Mouse (Mus musculus): Measurements from ENCODE around the gene Xxylt1. TPM values are rescaled to one million over a fixed set of nuclear protein-coding genes. Genes with fewer than 3 reads are reported as not detected.

The Xxylt1 gene
- total and polyA plus RNA-seq, 3 experiments, result 21.5 to 45.7 (median 35.1) TPM

- Histone ChIP-seq H3K4me3 (replicated peaks in 1 of 3; ENCODE audit: low read depth in 2 of 3, low read length in 2 of 3, poor library complexity in 1 of 3) (no peak overlapping the region), H3K9ac (ENCODE audit: insufficient read depth, low read depth) (no peak overlapping the region), H3K27me3 (replicated peaks) (no peaks in the 10 kb centered on the region), H3K4me2 (ENCODE audit: insufficient read depth, low read depth, poor library complexity, severe bottlenecking) (no peak overlapping the region), H3K36me3 (replicated peaks in 1 of 2; ENCODE audit: control insufficient read depth in 1 of 2, insufficient read depth in 1 of 2, low read length in 1 of 2) (peaks cover 0 to 24% of the 10 kb centered on the region in 2 experiments), H3K27ac (ENCODE audit: insufficient read depth, low read depth) (no peak overlapping the region), H3K4me1 (ENCODE audit: control insufficient read depth in 1 of 2, insufficient read depth in 2 of 2) (peaks cover 7 to 49% of the 10 kb centered on the region in 2 experiments; a peak in 3 of 4 replicates), H3K79me2 (replicated peaks; ENCODE audit: control insufficient read depth, extremely low read depth, insufficient read depth, poor library complexity, severe bottlenecking) (no peaks in the 10 kb centered on the region), H3K9me3 (replicated peaks; ENCODE audit: low read length) (no peaks in the 10 kb centered on the region)
- dilution Hi-C loops (cut with MboI; ENCODE audit: extremely low pct_ligation_motif_present, extremely low pct_unique_long_range_greater_than_20kb, low sequenced_read_pairs), result no loop called here
- TF ChIP-seq MEF2A (IDR thresholded peaks at IDR 0.05; ENCODE audit: borderline replicate concordance, low read depth, low read length) (no peak), CTCF (conservative IDR thresholded peaks at IDR 0.05 in 1 of 2, IDR thresholded peaks at IDR 0.05 in 1 of 2; ENCODE audit: low read depth in 2 of 2, low read length in 2 of 2) (no peak), MXI1 (IDR thresholded peaks at IDR 0.05; ENCODE audit: low read depth, low read length) (no peak), RCOR1 (conservative IDR thresholded peaks at IDR 0.05; ENCODE audit: low read depth, low read length) (no peak), UBTF (IDR thresholded peaks at IDR 0.05; ENCODE audit: low read depth, low read length) (no peak), USF2 (conservative IDR thresholded peaks at IDR 0.05; ENCODE audit: low read depth, low read length) (no peak), TBP (conservative IDR thresholded peaks at IDR 0.05; ENCODE audit: low read depth, low read length) (no peak), IRF4 (IDR thresholded peaks at IDR 0.05; ENCODE audit: low read depth, low read length) (no peak), MAX (IDR thresholded peaks at IDR 0.05; ENCODE audit: low read length) (no peak), RAD21 (IDR thresholded peaks at IDR 0.05; ENCODE audit: low read depth, low read length) (no peak), CHD1 (IDR thresholded peaks at IDR 0.05; ENCODE audit: low read depth, low read length) (no peak), ZNF384 (IDR thresholded peaks at IDR 0.05; ENCODE audit: low read depth, low read length) (no peak), JUN (IDR thresholded peaks at IDR 0.05; ENCODE audit: insufficient read depth, low read depth, low read length) (no peak), HCFC1 (IDR thresholded peaks at IDR 0.05; ENCODE audit: low read depth, low read length) (no peak), ZC3H11A (IDR thresholded peaks at IDR 0.05; ENCODE audit: low read depth, low read length) (no peak), PAX5 (IDR thresholded peaks at IDR 0.05; ENCODE audit: low read length) (no peak)
- DNase-seq (ENCODE audit: extremely low read depth), result no peak
- in situ Hi-C loops (cut with MboI; ENCODE audit: low pct_ligation_motif_present, low pct_unique_long_range_greater_than_20kb, low sequenced_read_pairs), result no loop called here
Measured at GRCm38 (mm10) chr16:30998048-30998447, 83.2 kb downstream of the Xxylt1 start.

GRCm38 (mm10) chr16:30995446-30995845, 85.8 kb downstream of the Xxylt1 start:
- peaks cover 0 to 28% of the 10 kb centered on the region in 2 experiments for H3K36me3 ChIP-seq (replicated peaks in 1 of 2; ENCODE audit: control insufficient read depth in 1 of 2, insufficient read depth in 1 of 2, low read length in 1 of 2)
- no peak overlapping the region for H3K4me2 ChIP-seq (ENCODE audit: insufficient read depth, low read depth, poor library complexity, severe bottlenecking)
- H3K9ac ChIP-seq (ENCODE audit: insufficient read depth, low read depth), result no peak overlapping the region
- no peak overlapping the region for H3K4me3 ChIP-seq (replicated peaks in 1 of 3; ENCODE audit: low read depth in 2 of 3, low read length in 2 of 3, poor library complexity in 1 of 3)
- no peak overlapping the region for H3K27ac ChIP-seq (ENCODE audit: insufficient read depth, low read depth)
- no peaks in the 10 kb centered on the region for H3K27me3 ChIP-seq (replicated peaks)
- dilution Hi-C loops (cut with MboI; ENCODE audit: extremely low pct_ligation_motif_present, extremely low pct_unique_long_range_greater_than_20kb, low sequenced_read_pairs) (no loop called here), in situ Hi-C loops (cut with MboI; ENCODE audit: low pct_ligation_motif_present, low pct_unique_long_range_greater_than_20kb, low sequenced_read_pairs) (no loop called here)
- DNase-seq (ENCODE audit: extremely low read depth), result peak; percentile 43
- TF ChIP-seq E2F4 (IDR thresholded peaks at IDR 0.05; ENCODE audit: insufficient replicate concordance, low read depth, low read length) (no peak), JUND (conservative IDR thresholded peaks at IDR 0.05; ENCODE audit: low read depth, low read length) (no peak), MAFK (IDR thresholded peaks at IDR 0.05; ENCODE audit: insufficient replicate concordance, low read length) (no peak), ETS1 (conservative IDR thresholded peaks at IDR 0.05; ENCODE audit: low read depth, low read length) (0 out of 2 replicates have a peak, but pooled peaks have one; percentile 31), ZMIZ1 (IDR thresholded peaks at IDR 0.05; ENCODE audit: low read depth, low read length) (no peak), UBTF (IDR thresholded peaks at IDR 0.05; ENCODE audit: low read depth, low read length) (no peak), ELF1 (IDR thresholded peaks at IDR 0.05; ENCODE audit: low read depth, low read length) (no peak)
- H3K79me2 ChIP-seq (replicated peaks; ENCODE audit: control insufficient read depth, extremely low read depth, insufficient read depth, poor library complexity, severe bottlenecking), result no peaks in the 10 kb centered on the region
- H3K9me3 ChIP-seq (replicated peaks; ENCODE audit: low read length), result no peaks in the 10 kb centered on the region
- peaks cover 10 to 64% of the 10 kb centered on the region in 2 experiments for H3K4me1 ChIP-seq (ENCODE audit: control insufficient read depth in 1 of 2, insufficient read depth in 2 of 2)
